Mouse (Mus musculus) lung, embryonic 14.5 days (tissue): ENCODE results near the gene Scube1. TPM values are rescaled to one million over a fixed set of nuclear protein-coding genes. Genes with fewer than 3 reads are reported as not detected.

Experiments
- ATAC-seq: fragments of 200-750 bp; cut with Nextera tagmentation; 2 replicates; pipeline ENCODE4 v1.8.0; 2017; ENCODE audit warnings: mild to moderate bottlenecking, moderate TSS enrichment, moderate library complexity; ENCODE audit not compliant: insufficient read depth
- DNase-seq: peaks from one replicate; pipeline ENCODE4 v3.0.0-alpha.2; 2015
- H3K27ac ChIP-seq: fragments of 300-500 bp; sonication (generic); 2 replicates; pipeline ENCODE4 v1.5.1; 2014; ENCODE audit warnings: low read depth, mild to moderate bottlenecking, moderate library complexity
- H3K27me3 ChIP-seq: fragments of 300-500 bp; sonication (generic); 2 replicates; pipeline ENCODE4 v1.6.1; 2014; ENCODE audit warnings: low read length, control low read depth; ENCODE audit not compliant: insufficient read depth
- H3K36me3 ChIP-seq: fragments of 300-500 bp; sonication (generic); 2 replicates; pipeline ENCODE4 v1.6.1; 2014; ENCODE audit warnings: control low read depth; ENCODE audit not compliant: insufficient read depth
- H3K4me1 ChIP-seq: fragments of 300-500 bp; sonication (generic); 2 replicates; pipeline ENCODE4 v1.6.1; 2014; ENCODE audit warnings: antibody characterized with exemption, control low read depth; ENCODE audit not compliant: insufficient read depth
- H3K4me2 ChIP-seq: fragments of 300-500 bp; sonication (generic); 2 replicates; pipeline ENCODE4 v1.6.1; 2014; ENCODE audit warnings: mild to moderate bottlenecking
- H3K4me3 ChIP-seq: fragments of 300-500 bp; sonication (generic); 2 replicates; pipeline ENCODE4 v1.5.1; 2014; ENCODE audit warnings: low read depth, low read length
- H3K9ac ChIP-seq: fragments of 300-500 bp; sonication (generic); 2 replicates; pipeline ENCODE4 v1.6.1; 2014
- H3K9me3 ChIP-seq: fragments of 300-500 bp; sonication (generic); 2 replicates; pipeline ENCODE4 v1.6.1; 2016; ENCODE audit warnings: low read depth, low read length, control low read depth
- CTCF ChIP-seq: IDR thresholded peaks from 2 replicates; pipeline ENCODE4 v1.5.1; 2016; ENCODE audit warnings: antibody characterized with exemption, low read depth
- WGBS: fragments of 180-500 bp; shearing (Covaris S2); extraction: QIAGEN DNeasy Blood & Tissue Kit; methylation state at CpG from one replicate; pipeline ENCODE4 v1.1.7; 2014; 5-methylcytosine and 5-hydroxymethylcytosine counted together
- polyA plus RNA-seq: library from polyadenylated mRNA; unstranded; fragments of >200 nt; fragmentation: Nextera tagmentation; extraction: Ambion mirVana; gene quantifications from 2 replicates; pipeline ENCODE4 v1.2.1, GENCODE M21; 2014

Scube1 gene
- polyA plus RNA-seq, 1 experiment from 2014 or later = 6.0 TPM

- no peaks in the 10 kb centered on the region for H3K9me3 ChIP-seq
- TF ChIP-seq CTCF = peak; percentile 77
- H3K4me3 ChIP-seq = no peak overlapping the region
- 28% methylated on average over 3 of the region's 3 CpGs for WGBS
- H3K27ac ChIP-seq = no peak overlapping the region
- H3K36me3 ChIP-seq = no peaks in the 10 kb centered on the region
- DNase-seq (peak; percentile 85), ATAC-seq (no peak)
- H3K27me3 ChIP-seq = peaks cover 42% of the 10 kb centered on the region
- no peak overlapping the region for H3K4me2 ChIP-seq
- no peaks in the 10 kb centered on the region for H3K4me1 ChIP-seq
- H3K9ac ChIP-seq = no peak overlapping the region
Measured at GRCm38 (mm10) chr15:83727626-83728025, 2.8 kb upstream of the Scube1 start.

GRCm38 (mm10) chr15:83726741-83727140 is 1.9 kb upstream of the Scube1 start:
- 72% methylated on average over 5 of the region's 5 CpGs for WGBS
- peaks cover 44% of the 10 kb centered on the region for H3K27me3 ChIP-seq
- no peak for TF ChIP-seq CTCF
- H3K4me2 ChIP-seq = no peak overlapping the region
- H3K27ac ChIP-seq = no peak overlapping the region
- H3K4me1 ChIP-seq = no peaks in the 10 kb centered on the region
- DNase-seq (no peak), ATAC-seq (no peak)
- no peaks in the 10 kb centered on the region for H3K9me3 ChIP-seq
- H3K36me3 ChIP-seq = no peaks in the 10 kb centered on the region
- H3K4me3 ChIP-seq = no peak overlapping the region
- H3K9ac ChIP-seq = no peak overlapping the region

- peaks cover 46% of the 10 kb centered on the region for H3K27me3 ChIP-seq
- no peaks in the 10 kb centered on the region for H3K9me3 ChIP-seq
- no peaks in the 10 kb centered on the region for H3K36me3 ChIP-seq
- TF ChIP-seq CTCF = no peak
- H3K4me3 ChIP-seq = no peak overlapping the region
- H3K9ac ChIP-seq = no peak overlapping the region
- no peak for DNase-seq
- 22% methylated on average over 28 of the region's 28 CpGs for WGBS
- ATAC-seq = no peak
- H3K4me2 ChIP-seq = peak overlapping the region; percentile 95
- no peak overlapping the region for H3K27ac ChIP-seq
- H3K4me1 ChIP-seq = no peaks in the 10 kb centered on the region
Measured at GRCm38 (mm10) chr15:83725556-83726200, 857 bp upstream of the Scube1 start.

GRCm38 (mm10) chr15:83724160-83724885 is 498 bp downstream of the Scube1 start:
- Histone ChIP-seq H3K4me1 (no peaks in the 10 kb centered on the region), H3K4me2 (peak overlapping the region; percentile 95), H3K9ac (peak overlapping the region; percentile 52), H3K27me3 (peaks cover 46% of the 10 kb centered on the region), H3K9me3 (no peaks in the 10 kb centered on the region), H3K27ac (no peak overlapping the region), H3K4me3 (peak overlapping the region; percentile 55), H3K36me3 (no peaks in the 10 kb centered on the region)
- peak; percentile 26 for DNase-seq
- TF ChIP-seq CTCF = no peak
- WGBS = 1% methylated on average over 55 of the region's 61 CpGs
- peak; percentile 48 for ATAC-seq

GRCm38 (mm10) chr15:83715582-83716228 is 9.1 kb downstream of the Scube1 start:
- Histone ChIP-seq H3K4me1 (no peaks in the 10 kb centered on the region), H3K9me3 (no peaks in the 10 kb centered on the region), H3K27me3 (no peaks in the 10 kb centered on the region), H3K4me3 (no peak overlapping the region), H3K9ac (no peak overlapping the region), H3K27ac (no peak overlapping the region), H3K36me3 (no peaks in the 10 kb centered on the region), H3K4me2 (no peak overlapping the region)
- TF ChIP-seq CTCF = no peak
- ATAC-seq (no peak), DNase-seq (no peak)
- WGBS = 57% methylated on average over 6 of the region's 6 CpGs

GRCm38 (mm10) chr15:83712798-83713197 is 12.0 kb downstream of the Scube1 start:
- H3K4me1 ChIP-seq = no peaks in the 10 kb centered on the region
- WGBS = 56% methylated on average over 10 of the region's 10 CpGs
- H3K27ac ChIP-seq = no peak overlapping the region
- ATAC-seq = no peak
- H3K9ac ChIP-seq = no peak overlapping the region
- no peak for DNase-seq
- H3K9me3 ChIP-seq = no peaks in the 10 kb centered on the region
- TF ChIP-seq CTCF = no peak
- H3K27me3 ChIP-seq = no peaks in the 10 kb centered on the region
- no peak overlapping the region for H3K4me3 ChIP-seq
- H3K36me3 ChIP-seq = no peaks in the 10 kb centered on the region
- no peak overlapping the region for H3K4me2 ChIP-seq

- no peaks in the 10 kb centered on the region for H3K36me3 ChIP-seq
- no peaks in the 10 kb centered on the region for H3K9me3 ChIP-seq
- H3K27ac ChIP-seq = no peak overlapping the region
- no peak overlapping the region for H3K4me2 ChIP-seq
- no peak overlapping the region for H3K4me3 ChIP-seq
- no peak for ATAC-seq
- no peaks in the 10 kb centered on the region for H3K27me3 ChIP-seq
- WGBS = 89% methylated on average over 5 of the region's 5 CpGs
- DNase-seq = no peak
- no peak overlapping the region for H3K9ac ChIP-seq
- no peaks in the 10 kb centered on the region for H3K4me1 ChIP-seq
- no peak for TF ChIP-seq CTCF
Measured at GRCm38 (mm10) chr15:83712361-83712760, 12.5 kb downstream of the Scube1 start.
